8 mouse cellular contexts compared by ENCODE assay signal in the genomic region with DNA sequence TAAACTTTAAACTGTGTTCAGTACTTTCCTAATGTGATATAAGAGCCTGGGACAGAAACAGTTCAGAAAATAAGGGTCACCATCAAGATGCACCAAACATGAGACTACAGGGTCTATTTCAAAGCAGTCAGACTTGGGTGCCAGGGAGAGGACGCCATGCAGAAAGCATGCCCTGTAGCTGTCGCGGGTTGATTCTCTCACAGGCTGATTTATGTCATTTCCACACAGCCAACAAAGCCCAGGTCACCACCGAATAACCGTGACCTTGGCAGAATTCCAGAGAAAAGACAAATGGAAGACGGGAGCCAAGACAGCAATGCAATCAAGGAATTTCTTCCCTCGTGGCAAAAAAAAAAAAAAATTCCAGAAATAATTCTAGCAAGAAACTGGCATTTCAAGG.
DNase-seq lines count a peak whose midpoint lies in the region; ATAC-seq and TF ChIP-seq lines count a peak whose summit lies in the region.
"Had no signal": no experiment of that assay in that cellular context is flagged by ENCODE, and none has a peak within 500 bp of the region (broad histone marks: within the 10 kb centered on the region; RNA-seq: fewer than 3 reads in every experiment).

No protein-coding gene starts in this region.

- ATAC-seq in forebrain, embryonic 12.5 days (ENCODE audit: low FRiP score) = 0 out of 2 replicates have a peak, but pooled peaks have one; percentile 39
- ATAC-seq in kidney, postnatal 0 days (replicated peaks; ENCODE audit: low FRiP score, low read depth) = 0 out of 2 replicates have a peak, but pooled peaks have one; percentile 59
- ATAC-seq in intestine, embryonic 16.5 days = no peak

- no peaks in the 10 kb centered on the region for H3K36me3 ChIP-seq in forebrain, embryonic 12.5 days (replicated peaks)
- no peaks in the 10 kb centered on the region for H3K36me3 ChIP-seq in kidney, postnatal 0 days (ENCODE audit: insufficient read depth, low read length)
- H3K36me3 ChIP-seq in intestine, embryonic 16.5 days (ENCODE audit: control insufficient read depth, insufficient read depth, low read length) = no peaks in the 10 kb centered on the region
- H3K36me3 ChIP-seq: lung, embryonic 15.5 days had no signal

- H3K27ac ChIP-seq in forebrain, embryonic 12.5 days = no peak overlapping the region
- no peak overlapping the region for H3K27ac ChIP-seq in kidney, postnatal 0 days
- no peak overlapping the region for H3K27ac ChIP-seq in intestine, embryonic 16.5 days (ENCODE audit: low read length)
- H3K27ac ChIP-seq: lung, embryonic 15.5 days had no signal

- TF ChIP-seq CTCF in kidney, postnatal 0 days (IDR thresholded peaks at IDR 0.05; ENCODE audit: low read depth) = no peak

- no peaks in the 10 kb centered on the region for H3K9me3 ChIP-seq in forebrain, embryonic 12.5 days
- no peaks in the 10 kb centered on the region for H3K9me3 ChIP-seq in kidney, postnatal 0 days (replicated peaks; ENCODE audit: low read length)
- no peaks in the 10 kb centered on the region for H3K9me3 ChIP-seq in intestine, embryonic 16.5 days (ENCODE audit: control insufficient read depth, low read length)
- H3K9me3 ChIP-seq: lung, embryonic 15.5 days had no signal

- no peak overlapping the region for H3K4me3 ChIP-seq in forebrain, embryonic 12.5 days (replicated peaks)
- no peak overlapping the region for H3K4me3 ChIP-seq in kidney, postnatal 0 days (replicated peaks; ENCODE audit: low read depth, low read length)
- no peak overlapping the region for H3K4me3 ChIP-seq in intestine, embryonic 16.5 days (ENCODE audit: low read length)
- H3K4me3 ChIP-seq: lung, embryonic 15.5 days had no signal

- H3K4me2 ChIP-seq in forebrain, embryonic 12.5 days = no peak overlapping the region
- H3K4me2 ChIP-seq in kidney, postnatal 0 days (ENCODE audit: low read length) = peak overlapping the region; percentile 2; the same call in 1 of the 2 replicates
- H3K4me2 ChIP-seq in intestine, embryonic 16.5 days (ENCODE audit: low read depth, low read length) = no peak overlapping the region
- H3K4me2 ChIP-seq: lung, embryonic 15.5 days had no signal

- no peaks in the 10 kb centered on the region for H3K27me3 ChIP-seq in forebrain, embryonic 12.5 days
- H3K27me3 ChIP-seq in kidney, postnatal 0 days (ENCODE audit: insufficient read depth, low read length) = no peaks in the 10 kb centered on the region
- no peaks in the 10 kb centered on the region for H3K27me3 ChIP-seq in intestine, embryonic 16.5 days (replicated peaks; ENCODE audit: control insufficient read depth, insufficient read depth, low read length)
- H3K27me3 ChIP-seq: lung, embryonic 15.5 days had no signal

- H3K4me1 ChIP-seq in forebrain, embryonic 12.5 days = peaks cover 8% of the 10 kb centered on the region
- 0 out of 2 replicates have a peak, but pooled peaks cover 5% of the 10 kb centered on the region for H3K4me1 ChIP-seq in kidney, postnatal 0 days (replicated peaks; ENCODE audit: insufficient read depth, low read length)
- H3K4me1 ChIP-seq in intestine, embryonic 16.5 days (ENCODE audit: control insufficient read depth, insufficient read depth, low read length) = no peaks in the 10 kb centered on the region

- H3K9ac ChIP-seq in forebrain, embryonic 12.5 days = no peak overlapping the region
- no peak overlapping the region for H3K9ac ChIP-seq in kidney, postnatal 0 days (ENCODE audit: low read depth, low read length)
- no peak overlapping the region for H3K9ac ChIP-seq in intestine, embryonic 16.5 days (ENCODE audit: low read depth, low read length)
- H3K9ac ChIP-seq: lung, embryonic 15.5 days had no signal

- DNase-seq in retina, postnatal 1 day = peak; percentile 45
- no peak for DNase-seq in retina, embryonic 14.5 days (ENCODE audit: low spot score)
- DNase-seq in kidney, postnatal 0 days (ENCODE audit: low spot score) = peak; percentile 60
- DNase-seq in gastrocnemius, postnatal 10 days = no peak
- DNase-seq in T-cell, adult 2 months (ENCODE audit: low spot score) = no peak

- WGBS in forebrain, embryonic 12.5 days = 60% methylated on average over 7 of the region's 7 CpGs
- WGBS in kidney, postnatal 0 days = 5% methylated on average over 7 of the region's 7 CpGs
- WGBS in intestine, embryonic 16.5 days = 29% methylated on average over 7 of the region's 7 CpGs

Comparison
In these comparisons a context has a peak if more than half of its experiments do, and no peak if none do; other contexts are left out.
1. DNase-seq: peak in retina, postnatal 1 day (single experiment) and kidney, postnatal 0 days (single experiment); none in retina, embryonic 14.5 days (single experiment), gastrocnemius, postnatal 10 days (single experiment) and T-cell, adult 2 months (single experiment).